Mouse (Mus musculus) neural tube, embryonic 11.5 days (tissue): ENCODE data around the gene Arl3. TPM values are rescaled to one million over a fixed set of nuclear protein-coding genes. Genes with fewer than 3 reads are reported as not detected.

Source experiments
- ATAC-seq: fragments of 200-750 bp; cut with Nextera tagmentation; 2 replicates; pipeline ENCODE4 v1.8.0; 2017; ENCODE audit warnings: moderate number of reproducible peaks, mild to moderate bottlenecking, moderate TSS enrichment, moderate library complexity; ENCODE audit not compliant: insufficient read depth, low FRiP score, low TSS enrichment
- DNase-seq: peaks from one replicate; pipeline ENCODE4 v3.0.0-alpha.2; 2015; ENCODE audit warnings: low spot score
- H3K27ac ChIP-seq: fragments of 300-500 bp; sonication (generic); 2 replicates; pipeline ENCODE4 v1.5.1; 2014; ENCODE audit warnings: low read depth, mild to moderate bottlenecking, low read length
- H3K27me3 ChIP-seq: fragments of 300-500 bp; sonication (generic); 2 replicates; pipeline ENCODE4 v1.6.1; 2014; ENCODE audit warnings: mild to moderate bottlenecking, low read length, mixed read lengths; ENCODE audit not compliant: control insufficient read depth, insufficient read depth
- H3K36me3 ChIP-seq: fragments of 300-500 bp; sonication (generic); 2 replicates; pipeline ENCODE4 v1.6.1; 2014; ENCODE audit warnings: mild to moderate bottlenecking, low read length, moderate library complexity, mixed read lengths; ENCODE audit not compliant: control insufficient read depth, insufficient read depth
- H3K4me1 ChIP-seq: fragments of 300-500 bp; sonication (generic); 2 replicates; pipeline ENCODE4 v1.6.1; 2014; ENCODE audit warnings: low read length, mixed read lengths; ENCODE audit not compliant: control insufficient read depth, insufficient read depth
- H3K4me2 ChIP-seq: fragments of 300-500 bp; sonication (generic); 2 replicates; pipeline ENCODE4 v1.6.1; 2014; ENCODE audit warnings: low read depth, mild to moderate bottlenecking, moderate library complexity
- H3K4me3 ChIP-seq: fragments of 300-500 bp; sonication (generic); 2 replicates; pipeline ENCODE4 v1.5.1; 2014; ENCODE audit warnings: low read depth, low read length
- H3K9ac ChIP-seq: fragments of 300-500 bp; sonication (generic); 2 replicates; pipeline ENCODE4 v1.6.1; 2014; ENCODE audit warnings: mild to moderate bottlenecking, low read length
- H3K9me3 ChIP-seq: fragments of 300-500 bp; sonication (generic); 2 replicates; pipeline ENCODE4 v1.6.1; 2016; ENCODE audit warnings: low read length; ENCODE audit not compliant: control insufficient read depth
- WGBS: fragments of 180-500 bp; shearing (Covaris S2); extraction: QIAGEN DNeasy Blood & Tissue Kit; methylation state at CpG from one replicate; pipeline ENCODE4 v1.1.7; 2014; 5-methylcytosine and 5-hydroxymethylcytosine counted together
- polyA plus RNA-seq: library from polyadenylated mRNA; unstranded; fragments of >200 nt; fragmentation: Nextera tagmentation; extraction: Ambion mirVana; gene quantifications from 2 replicates; pipeline ENCODE4 v1.2.1, GENCODE M21; 2014

The Arl3 gene
- polyA plus RNA-seq, 1 experiment from 2014 or later, result 123 TPM

- no peak overlapping the region for H3K4me3 ChIP-seq
- H3K4me2 ChIP-seq, result no peak overlapping the region
- H3K9ac ChIP-seq, result no peak overlapping the region
- H3K27me3 ChIP-seq, result no peaks in the 10 kb centered on the region
- 80% methylated on average over 15 of the region's 15 CpGs for WGBS
- ATAC-seq (no peak), DNase-seq (no peak)
- no peak overlapping the region for H3K27ac ChIP-seq
- no peaks in the 10 kb centered on the region for H3K9me3 ChIP-seq
- no peaks in the 10 kb centered on the region for H3K4me1 ChIP-seq
- H3K36me3 ChIP-seq, result no peaks in the 10 kb centered on the region; the same call in 1 of the 2 replicates
Measured at GRCm38 (mm10) chr19:46483701-46484328, 89.2 kb downstream of the Arl3 start.

- Histone ChIP-seq H3K4me3 (no peak overlapping the region), H3K9me3 (no peaks in the 10 kb centered on the region), H3K4me1 (no peaks in the 10 kb centered on the region; the same call in 1 of the 2 replicates), H3K9ac (no peak overlapping the region), H3K4me2 (no peak overlapping the region), H3K27me3 (no peaks in the 10 kb centered on the region), H3K27ac (no peak overlapping the region), H3K36me3 (peaks cover 3% of the 10 kb centered on the region)
- ATAC-seq, result no peak
- DNase-seq, result no peak
- 51% methylated on average over 17 of the region's 17 CpGs for WGBS
Measured at GRCm38 (mm10) chr19:46482896-46483516, 90.0 kb downstream of the Arl3 start.

GRCm38 (mm10) chr19:46481756-46482155 is 91.2 kb downstream of the Arl3 start:
- H3K27me3 ChIP-seq, result no peaks in the 10 kb centered on the region
- no peak overlapping the region for H3K27ac ChIP-seq
- no peak overlapping the region for H3K4me3 ChIP-seq
- no peaks in the 10 kb centered on the region for H3K9me3 ChIP-seq
- ATAC-seq (no peak), DNase-seq (no peak)
- 44% methylated on average over 4 of the region's 4 CpGs for WGBS
- peaks cover 7% of the 10 kb centered on the region; the same call in 1 of the 2 replicates for H3K4me1 ChIP-seq
- peaks cover 3% of the 10 kb centered on the region for H3K36me3 ChIP-seq
- H3K9ac ChIP-seq, result no peak overlapping the region
- H3K4me2 ChIP-seq, result no peak overlapping the region

- DNase-seq (no peak), ATAC-seq (no peak)
- no peak overlapping the region for H3K27ac ChIP-seq
- H3K4me1 ChIP-seq, result peaks cover 7% of the 10 kb centered on the region; the same call in 1 of the 2 replicates
- H3K4me2 ChIP-seq, result no peak overlapping the region
- no peak overlapping the region for H3K9ac ChIP-seq
- H3K4me3 ChIP-seq, result no peak overlapping the region
- H3K9me3 ChIP-seq, result no peaks in the 10 kb centered on the region
- WGBS, result 51% methylated on average over 3 of the region's 3 CpGs
- peaks cover 3% of the 10 kb centered on the region for H3K36me3 ChIP-seq
- H3K27me3 ChIP-seq, result no peaks in the 10 kb centered on the region
Measured at GRCm38 (mm10) chr19:46481352-46481751, 91.6 kb downstream of the Arl3 start.

Other genes starting within 250 kb of the Arl3 start
- gene Psd, start 246.0 kb downstream of the Arl3 start, polyA plus RNA-seq, result 10.9 and 12.7 TPM in 2 replicates
- 22.0 and 24.5 TPM in 2 replicates for gene Fbxl15, start 245.0 kb downstream of the Arl3 start, polyA plus RNA-seq
- 263 and 274 TPM in 2 replicates for gene Cuedc2, start 234.5 kb downstream of the Arl3 start, polyA plus RNA-seq
- 6.8 and 7.3 TPM in 2 replicates for gene Mfsd13a, start 232.1 kb downstream of the Arl3 start, polyA plus RNA-seq
- gene 2310034G01Rik, start 222.9 kb downstream of the Arl3 start, polyA plus RNA-seq, result 1.2 and 2.4 TPM in 2 replicates
- gene Actr1a, start 177.4 kb downstream of the Arl3 start, polyA plus RNA-seq, result 238 and 262 TPM in 2 replicates
- gene Sufu, start 176.3 kb downstream of the Arl3 start, polyA plus RNA-seq, result 44.1 and 45.0 TPM in 2 replicates
- gene Trim8, start 71.5 kb downstream of the Arl3 start, polyA plus RNA-seq, result 26.6 and 28.7 TPM in 2 replicates
- 12.7 and 14.1 TPM in 2 replicates for gene Sfxn2, start 167 bp upstream of the Arl3 start, polyA plus RNA-seq
- gene Wbp1l, start 25.9 kb upstream of the Arl3 start, polyA plus RNA-seq, result 41.6 and 48.8 TPM in 2 replicates
- gene Cyp17a1, start 100.0 kb upstream of the Arl3 start, polyA plus RNA-seq, result not detected in 2 replicates
- 14.1 and 14.7 TPM in 2 replicates for gene Borcs7, start 116.7 kb upstream of the Arl3 start, polyA plus RNA-seq
- gene As3mt, start 134.3 kb upstream of the Arl3 start, polyA plus RNA-seq, result 33.0 and 35.2 TPM in 2 replicates
- 5.4 and 6.8 TPM in 2 replicates for gene Cnnm2, start 188.4 kb upstream of the Arl3 start, polyA plus RNA-seq